In the genomic region with DNA sequence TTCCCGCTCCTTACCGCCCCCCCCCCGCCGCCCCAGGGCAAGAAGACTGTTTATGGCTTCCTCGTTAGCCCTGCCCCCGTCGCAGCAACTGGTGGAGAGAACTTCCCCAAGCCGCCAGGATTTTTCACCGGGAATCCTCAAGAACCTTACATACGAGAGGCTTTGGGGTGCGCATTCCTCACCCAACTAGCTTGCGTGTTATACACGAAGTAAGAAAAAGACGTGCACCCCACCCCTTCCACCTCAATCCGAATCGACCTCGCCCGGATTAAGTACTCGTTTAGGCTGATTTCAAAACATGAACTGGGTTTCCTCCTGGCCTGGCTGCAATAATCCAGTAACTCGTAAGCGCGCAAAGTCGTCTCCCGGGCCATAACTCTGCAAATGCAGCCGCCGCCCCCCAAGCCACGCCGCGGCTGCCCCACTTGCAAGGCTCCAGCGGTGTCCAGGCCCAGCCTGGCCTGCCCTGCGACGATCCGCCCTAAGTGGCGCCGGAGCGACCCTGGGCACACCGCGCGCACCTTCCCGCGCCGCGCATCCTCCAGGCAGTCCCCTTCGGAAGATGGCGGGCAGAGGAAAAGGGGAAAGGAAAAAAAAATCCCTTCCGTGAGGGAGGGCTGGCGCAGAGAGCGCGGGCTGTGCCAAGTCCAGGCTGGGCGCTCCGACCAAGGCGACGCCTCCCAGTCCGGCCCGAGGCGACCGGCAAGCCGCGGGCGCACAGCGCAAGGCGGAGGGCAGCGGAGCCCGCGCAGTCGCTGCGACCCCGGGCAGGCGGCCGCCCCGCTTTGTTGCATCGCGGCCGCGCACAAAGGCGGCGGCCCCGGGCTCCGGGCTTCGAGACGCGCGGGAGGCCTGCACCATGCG, we compare ENCODE assay signal across 8 mouse cellular contexts. TPM values are rescaled to one million over a fixed set of nuclear protein-coding genes. Genes with fewer than 3 reads are reported as not detected.
DNase-seq lines count a peak whose midpoint lies in the region; ATAC-seq and TF ChIP-seq lines count a peak whose summit lies in the region.

No protein-coding gene starts in this region.

- no peaks in the 10 kb centered on the region for H3K9me3 ChIP-seq in CH12.LX (replicated peaks; ENCODE audit: low read length)
- H3K9me3 ChIP-seq in forebrain, embryonic 10.5 days, result no peaks in the 10 kb centered on the region
- no peaks in the 10 kb centered on the region for H3K9me3 ChIP-seq in limb, embryonic 10.5 days (replicated peaks)
- no peaks in the 10 kb centered on the region for H3K9me3 ChIP-seq in midbrain, embryonic 12.5 days
- no peaks in the 10 kb centered on the region for H3K9me3 ChIP-seq in stomach, embryonic 16.5 days (replicated peaks; ENCODE audit: control insufficient read depth, low read length)

- peak overlapping the region; percentile 68 for H3K9ac ChIP-seq in CH12.LX (ENCODE audit: insufficient read depth, low read depth)
- H3K9ac ChIP-seq in midbrain, embryonic 12.5 days (replicated peaks), result peak overlapping the region; percentile 99
- H3K9ac ChIP-seq in stomach, embryonic 16.5 days (ENCODE audit: low read length), result peak overlapping the region; percentile 96

- TF ChIP-seq RAD21 in CH12.LX (IDR thresholded peaks at IDR 0.05; ENCODE audit: low read depth, low read length), result no peak

- no peak overlapping the region; the same call in 1 of the 2 replicates for H3K27ac ChIP-seq in CH12.LX (ENCODE audit: insufficient read depth, low read depth)
- H3K27ac ChIP-seq in forebrain, embryonic 10.5 days, result peak overlapping the region; percentile 98
- peak overlapping the region; percentile 99 for H3K27ac ChIP-seq in limb, embryonic 10.5 days
- H3K27ac ChIP-seq in midbrain, embryonic 12.5 days (replicated peaks), result peak overlapping the region; percentile 98
- peak overlapping the region; percentile 97 for H3K27ac ChIP-seq in stomach, embryonic 16.5 days (ENCODE audit: low read length)

- H3K79me2 ChIP-seq in CH12.LX (replicated peaks; ENCODE audit: control insufficient read depth, extremely low read depth, insufficient read depth, poor library complexity, severe bottlenecking), result no peaks in the 10 kb centered on the region; the same call in 1 of the 2 replicates

- H3K36me3 ChIP-seq in CH12.LX (replicated peaks in 1 of 2; ENCODE audit: control insufficient read depth in 1 of 2, insufficient read depth in 1 of 2, low read length in 1 of 2), result peaks cover 0 to 15% of the 10 kb centered on the region in 2 experiments
- peaks cover 41% of the 10 kb centered on the region for H3K36me3 ChIP-seq in forebrain, embryonic 10.5 days (replicated peaks)
- peaks cover 36% of the 10 kb centered on the region for H3K36me3 ChIP-seq in limb, embryonic 10.5 days
- peaks cover 14% of the 10 kb centered on the region for H3K36me3 ChIP-seq in midbrain, embryonic 12.5 days
- H3K36me3 ChIP-seq in stomach, embryonic 16.5 days (ENCODE audit: control insufficient read depth, insufficient read depth, low read length), result no peaks in the 10 kb centered on the region

- H3K4me2 ChIP-seq in CH12.LX (ENCODE audit: insufficient read depth, low read depth, poor library complexity, severe bottlenecking), result peak overlapping the region; percentile 71
- peak overlapping the region; percentile 97 for H3K4me2 ChIP-seq in midbrain, embryonic 12.5 days (replicated peaks)
- H3K4me2 ChIP-seq in stomach, embryonic 16.5 days (ENCODE audit: low read depth, low read length), result peak overlapping the region; percentile 62

- peaks cover 18 to 53% of the 10 kb centered on the region in 2 experiments for H3K4me1 ChIP-seq in CH12.LX (ENCODE audit: control insufficient read depth in 1 of 2, insufficient read depth in 2 of 2)
- H3K4me1 ChIP-seq in forebrain, embryonic 10.5 days, result peaks cover 59% of the 10 kb centered on the region
- peaks cover 53% of the 10 kb centered on the region for H3K4me1 ChIP-seq in limb, embryonic 10.5 days
- peaks cover 56% of the 10 kb centered on the region for H3K4me1 ChIP-seq in midbrain, embryonic 12.5 days
- H3K4me1 ChIP-seq in stomach, embryonic 16.5 days (ENCODE audit: control insufficient read depth, insufficient read depth, low read length), result peaks cover 37% of the 10 kb centered on the region; the same call in 1 of the 2 replicates

- dilution Hi-C loops in CH12.LX (cut with MboI; ENCODE audit: extremely low pct_ligation_motif_present, extremely low pct_unique_long_range_greater_than_20kb, low sequenced_read_pairs), result no loop called here

- H3K27me3 ChIP-seq in CH12.LX (replicated peaks), result no peaks in the 10 kb centered on the region
- no peaks in the 10 kb centered on the region; the same call in 1 of the 2 replicates for H3K27me3 ChIP-seq in forebrain, embryonic 10.5 days (ENCODE audit: poor library complexity, severe bottlenecking)
- no peaks in the 10 kb centered on the region for H3K27me3 ChIP-seq in limb, embryonic 10.5 days (ENCODE audit: low read depth, poor library complexity, severe bottlenecking)
- H3K27me3 ChIP-seq in midbrain, embryonic 12.5 days, result no peaks in the 10 kb centered on the region
- H3K27me3 ChIP-seq in stomach, embryonic 16.5 days (ENCODE audit: control insufficient read depth, insufficient read depth, low read length), result no peaks in the 10 kb centered on the region

- no peak for TF ChIP-seq POLR2A in CH12.LX (IDR thresholded peaks at IDR 0.05; ENCODE audit: low read depth, low read length)

- intact Hi-C loops in heart, postnatal 14 days (cut with DNase I), result loop anchor here (2.0 kb wide), 1 partner anchor 42 kb away; no protein-coding TSS in a partner anchor

- no peak for TF ChIP-seq EP300 in CH12.LX (IDR thresholded peaks at IDR 0.05; ENCODE audit: low read length)

- ATAC-seq in midbrain, embryonic 12.5 days (ENCODE audit: low FRiP score, low read depth), result peak; percentile 44
- peak; percentile 23; the same call in 1 of the 2 replicates for ATAC-seq in stomach, embryonic 16.5 days (ENCODE audit: insufficient read depth, low FRiP score)

- in situ Hi-C loops in CH12.LX (cut with MboI; ENCODE audit: low pct_ligation_motif_present, low pct_unique_long_range_greater_than_20kb, low sequenced_read_pairs), result no loop called here

- no peak for TF ChIP-seq CTCF in CH12.LX (conservative IDR thresholded peaks at IDR 0.05 in 1 of 2, IDR thresholded peaks at IDR 0.05 in 1 of 2; ENCODE audit: low read depth in 2 of 2, low read length in 2 of 2)

- peak overlapping the region; percentile 64 to 91 (median 72) for H3K4me3 ChIP-seq in CH12.LX (replicated peaks in 1 of 3; ENCODE audit: low read depth in 2 of 3, low read length in 2 of 3, poor library complexity in 1 of 3)
- H3K4me3 ChIP-seq in forebrain, embryonic 10.5 days, result peak overlapping the region; percentile 99
- peak overlapping the region; percentile 83 for H3K4me3 ChIP-seq in limb, embryonic 10.5 days
- peak overlapping the region; percentile 97 for H3K4me3 ChIP-seq in midbrain, embryonic 12.5 days
- H3K4me3 ChIP-seq in stomach, embryonic 16.5 days (replicated peaks; ENCODE audit: low read length), result peak overlapping the region; percentile 97

- DNase-seq in CH12.LX (ENCODE audit: extremely low read depth), result no peak
- DNase-seq in R1 (ENCODE audit: low read depth, low spot score), result peak; percentile 59
- DNase-seq in forebrain, embryonic 10.5 days (ENCODE audit: extremely low spot score, low spot score), result peak; percentile 52
- DNase-seq in heart, postnatal 14 days, result peak; percentile 59 to 61
- DNase-seq in limb, embryonic 10.5 days (ENCODE audit: low spot score), result peak; percentile 70
- DNase-seq in frontal cortex, postnatal 25 days (ENCODE audit: low spot score in 2 of 2), result no peak

- WGBS in forebrain, embryonic 10.5 days, result under 1% methylated on average over 84 of the region's 84 CpGs
- WGBS in limb, embryonic 10.5 days, result 0% methylated on average over 82 of the region's 84 CpGs
- under 1% methylated on average over 81 of the region's 84 CpGs for WGBS in midbrain, embryonic 12.5 days
- WGBS in stomach, embryonic 16.5 days, result under 1% methylated on average over 81 of the region's 84 CpGs

RNA-seq across cellular contexts. Expression of a gene that starts 32.6 kb away (rescaled TPM):
- 5.2 and 6.6 TPM in 2 replicates for total RNA-seq in CH12.LX (2012; rRNA removed)
- 2.5 TPM in 2 replicates for total RNA-seq in CH12.LX (2014; rRNA removed)
- polyA plus RNA-seq in CH12.LX (2012; ENCODE audit: insufficient read length, low read depth), result 15.6 and 17.1 TPM in 2 replicates
- 152 and 160 TPM in 2 replicates for polyA plus RNA-seq in forebrain, embryonic 10.5 days (2016; fragmentation: Nextera tagmentation; extraction: Ambion mirVana)
- total RNA-seq in heart, postnatal 14 days (2021), result 10 to 100 TPM; 39.6 to 41.3 TPM
- polyA plus RNA-seq in limb, embryonic 10.5 days (2016; fragmentation: Nextera tagmentation; extraction: Ambion mirVana), result 188 and 193 TPM in 2 replicates
- polyA plus RNA-seq in midbrain, embryonic 12.5 days (2016; fragmentation: Nextera tagmentation; extraction: Ambion mirVana), result 127 and 145 TPM in 2 replicates
- polyA plus RNA-seq in stomach, embryonic 16.5 days (2015; fragmentation: Nextera tagmentation; extraction: Ambion mirVana), result 79.3 and 85.4 TPM in 2 replicates

RNA-seq across cellular contexts. Expression of a gene that starts 32.7 kb away (rescaled TPM):
- total RNA-seq in CH12.LX (2012; rRNA removed) (0.92 and 2.1 TPM in 2 replicates), CH12.LX (2014; rRNA removed) (0.74 and 1.2 TPM in 2 replicates)
- polyA plus RNA-seq in CH12.LX (2012; ENCODE audit: insufficient read length, low read depth), result 1.2 and 1.8 TPM in 2 replicates
- polyA plus RNA-seq in forebrain, embryonic 10.5 days (2016; fragmentation: Nextera tagmentation; extraction: Ambion mirVana), result 10.2 and 11.0 TPM in 2 replicates
- total RNA-seq in heart, postnatal 14 days (2021), result 1 to 10 TPM; 1.2 TPM
- polyA plus RNA-seq in limb, embryonic 10.5 days (2016; fragmentation: Nextera tagmentation; extraction: Ambion mirVana), result 5.2 and 7.6 TPM in 2 replicates
- 16.7 and 17.3 TPM in 2 replicates for polyA plus RNA-seq in midbrain, embryonic 12.5 days (2016; fragmentation: Nextera tagmentation; extraction: Ambion mirVana)
- 7.6 and 7.7 TPM in 2 replicates for polyA plus RNA-seq in stomach, embryonic 16.5 days (2015; fragmentation: Nextera tagmentation; extraction: Ambion mirVana)

RNA-seq across cellular contexts. Expression of a gene that starts 40.1 kb away (rescaled TPM):
- total RNA-seq in CH12.LX (2012; rRNA removed) (33.9 and 37.2 TPM in 2 replicates), CH12.LX (2014; rRNA removed) (55.5 and 56.0 TPM in 2 replicates)
- 54.8 and 54.9 TPM in 2 replicates for polyA plus RNA-seq in CH12.LX (2012; ENCODE audit: insufficient read length, low read depth)
- 88.6 and 89.0 TPM in 2 replicates for polyA plus RNA-seq in forebrain, embryonic 10.5 days (2016; fragmentation: Nextera tagmentation; extraction: Ambion mirVana)
- total RNA-seq in heart, postnatal 14 days (2021), result 10 to 100 TPM; 21.4 to 25.3 TPM
- polyA plus RNA-seq in limb, embryonic 10.5 days (2016; fragmentation: Nextera tagmentation; extraction: Ambion mirVana), result 94.0 and 95.2 TPM in 2 replicates
- polyA plus RNA-seq in midbrain, embryonic 12.5 days (2016; fragmentation: Nextera tagmentation; extraction: Ambion mirVana), result 61.5 and 62.3 TPM in 2 replicates
- polyA plus RNA-seq in stomach, embryonic 16.5 days (2015; fragmentation: Nextera tagmentation; extraction: Ambion mirVana), result 45.6 TPM in 2 replicates

RNA-seq across cellular contexts. Expression of a gene that starts 48.0 kb away (rescaled TPM):
- 46.6 and 48.5 TPM in 2 replicates for total RNA-seq in CH12.LX (2012; rRNA removed)
- 31.5 and 31.7 TPM in 2 replicates for total RNA-seq in CH12.LX (2014; rRNA removed)
- polyA plus RNA-seq in CH12.LX (2012; ENCODE audit: insufficient read length, low read depth), result 46.8 and 47.3 TPM in 2 replicates
- polyA plus RNA-seq in forebrain, embryonic 10.5 days (2016; fragmentation: Nextera tagmentation; extraction: Ambion mirVana), result 11.5 and 11.8 TPM in 2 replicates
- 10 to 100 TPM; 14.4 to 15.0 TPM for total RNA-seq in heart, postnatal 14 days (2021)
- 9.2 and 9.6 TPM in 2 replicates for polyA plus RNA-seq in limb, embryonic 10.5 days (2016; fragmentation: Nextera tagmentation; extraction: Ambion mirVana)
- polyA plus RNA-seq in midbrain, embryonic 12.5 days (2016; fragmentation: Nextera tagmentation; extraction: Ambion mirVana), result 24.1 and 27.6 TPM in 2 replicates
- polyA plus RNA-seq in stomach, embryonic 16.5 days (2015; fragmentation: Nextera tagmentation; extraction: Ambion mirVana), result 6.5 and 6.8 TPM in 2 replicates

Comparison
In these comparisons a context has a peak if more than half of its experiments do, and no peak if none do; other contexts are left out.
1. DNase-seq: peak in R1 (single experiment), forebrain, embryonic 10.5 days (single experiment), heart, postnatal 14 days (2 of 2) and limb, embryonic 10.5 days (single experiment); none in CH12.LX (single experiment) and frontal cortex, postnatal 25 days (0 of 2).
2. Peak in every context shown above with its lines, with median percentiles within 50 percentile points of each other: H3K4me2 ChIP-seq, H3K4me3 ChIP-seq and H3K9ac ChIP-seq.